Mouse (Mus musculus) urinary bladder, postnatal 36 days (tissue): ENCODE measurements around the gene Vmn1r138.
"Not testable (repeated sequence)": the region's sequence is repeated elsewhere in the genome, so short reads cannot be mapped to it uniquely, and the experiment has no call there.

Experiments
- DNase-seq, 2 experiments: peaks; one replicate each; pipeline ENCODE4 v3.0.0; 2022; ENCODE audit warnings: low spot score in 2 of 2, mixed read lengths in 1 of 2

Gene Vmn1r138

DNA sequence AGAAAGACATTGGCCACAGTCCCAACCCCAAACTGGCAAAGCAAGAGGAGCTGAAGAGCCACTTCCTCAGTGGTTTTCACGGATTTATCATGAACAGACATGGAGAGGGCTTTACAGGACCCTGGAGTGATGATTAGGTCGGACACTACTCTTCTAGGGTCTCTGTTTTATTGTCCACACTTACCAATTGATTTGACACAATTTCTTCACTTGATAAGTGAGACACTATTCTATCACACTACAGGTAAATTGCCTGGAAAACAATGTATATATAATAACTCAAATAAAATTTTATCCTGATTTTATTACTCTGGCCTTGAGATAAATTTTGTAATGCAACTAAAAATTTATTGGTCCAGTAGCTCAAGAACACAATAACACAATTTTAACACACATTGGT, at the start of gene Vmn1r138:
TSS of gene Vmn1r138 (minus strand) at position 101 of the 400 bp plus-strand sequence.
- DNase-seq = not testable (repeated sequence)

DNA sequence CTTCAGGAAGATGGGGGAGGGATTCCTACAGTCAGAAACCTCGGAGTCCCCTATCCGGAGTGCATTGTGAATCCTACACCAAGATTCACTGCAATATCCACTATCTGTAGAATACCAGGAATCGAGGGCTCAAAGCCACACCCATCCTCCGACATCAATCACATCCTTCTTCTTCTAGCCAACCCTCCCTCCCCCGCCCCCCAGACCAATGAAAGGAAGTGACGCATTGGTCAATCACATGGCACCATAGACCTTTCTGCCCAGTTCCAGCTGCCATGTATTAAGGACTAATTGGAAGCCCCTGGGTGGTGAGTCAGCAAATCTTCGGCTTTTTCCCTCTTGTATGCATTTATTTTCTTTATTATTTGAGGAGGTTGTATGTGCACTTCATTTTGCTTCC, 40.1 kb upstream of the Vmn1r138 start, which contains the start of gene Vmn1r139:
TSS of gene Vmn1r139 (plus strand) at position 301 of the 400 bp plus-strand sequence.
- DNase-seq = not testable (repeated sequence)

DNA sequence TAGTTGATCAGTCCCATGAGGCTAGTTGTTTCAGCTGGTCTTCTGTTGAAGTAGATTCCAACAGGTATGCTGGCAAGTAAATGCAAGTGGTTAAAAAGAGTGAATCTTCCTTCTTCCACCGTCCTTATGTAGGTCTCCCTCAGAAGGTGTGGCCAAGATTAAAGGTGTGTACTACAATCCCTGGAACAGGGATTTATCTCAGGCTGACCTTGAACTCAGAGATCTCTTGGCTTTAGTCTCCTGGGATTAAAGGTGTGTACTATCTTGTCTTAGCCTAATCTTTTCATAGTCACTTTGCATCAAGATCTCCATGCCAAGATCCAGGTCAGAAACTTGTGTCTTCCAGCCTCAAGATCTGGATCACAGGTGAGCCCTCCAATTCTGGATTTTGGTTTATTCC, 27.5 kb upstream of the Vmn1r138 start, which contains the start of gene Gm6176:
TSS of gene Gm6176 (minus strand) at position 101 of the 400 bp plus-strand sequence.
- DNase-seq = not testable (repeated sequence)

DNA sequence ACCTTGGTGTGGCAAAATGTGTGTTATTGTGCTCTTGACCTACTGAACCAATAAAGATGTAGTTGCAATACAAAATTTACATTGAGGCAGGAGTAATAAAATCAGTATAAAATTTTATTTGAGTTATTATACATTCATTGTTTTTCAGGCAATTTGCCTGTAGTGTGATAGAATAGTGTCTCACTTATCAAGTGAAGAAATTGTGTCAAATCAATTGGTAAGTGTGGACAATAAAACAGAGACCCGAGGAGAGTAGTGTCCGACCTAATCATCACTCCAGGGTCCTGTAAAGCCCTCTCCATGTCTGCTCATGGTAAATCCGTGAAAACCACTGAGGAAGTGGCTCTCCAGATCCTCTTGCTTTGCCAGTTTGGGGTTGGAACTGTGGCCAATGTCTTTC, 34.4 kb downstream of the Vmn1r138 start, which contains the start of gene Vmn1r137:
TSS of gene Vmn1r137 (plus strand) at position 301 of the 400 bp plus-strand sequence.
- DNase-seq = not testable (repeated sequence)
